Mouse (Mus musculus): ENCODE results near the gene H3f3a. TPM values are rescaled to one million over a fixed set of nuclear protein-coding genes. Genes with fewer than 3 reads are reported as not detected.

The H3f3a gene
- total and polyA plus RNA-seq, 3 experiments, result 571 to 1,420 (median 715) TPM

GRCm38 (mm10) chr1:180830588-180831346, 17.0 kb upstream of the H3f3a start (continued):
- TF ChIP-seq MAFK (IDR thresholded peaks at IDR 0.05; ENCODE audit: insufficient replicate concordance, low read length), result no peak

GRCm38 (mm10) chr1:180830175-180830574, 16.4 kb upstream of the H3f3a start:
- peak overlapping the region in 2 of 3 experiments; percentile 17 to 41 for H3K4me3 ChIP-seq (replicated peaks in 1 of 3; ENCODE audit: low read depth in 2 of 3, low read length in 2 of 3, poor library complexity in 1 of 3)
- no peak for TF ChIP-seq MYC (IDR thresholded peaks at IDR 0.05; ENCODE audit: low read depth, low read length)
- TF ChIP-seq CHD2 (IDR thresholded peaks at IDR 0.05; ENCODE audit: low read length), result no peak
- TF ChIP-seq SIN3A (IDR thresholded peaks at IDR 0.05; ENCODE audit: low read length), result no peak
- TF ChIP-seq KAT2A (IDR thresholded peaks at IDR 0.05; ENCODE audit: insufficient replicate concordance, low read length), result no peak
- no peak for TF ChIP-seq USF2 (conservative IDR thresholded peaks at IDR 0.05; ENCODE audit: low read depth, low read length)
- TF ChIP-seq TCF12 (IDR thresholded peaks at IDR 0.05; ENCODE audit: low read depth, low read length), result no peak
- TF ChIP-seq PAX5 (IDR thresholded peaks at IDR 0.05; ENCODE audit: low read length), result no peak
- peaks cover 14 to 26% of the 10 kb centered on the region in 2 experiments for H3K4me1 ChIP-seq (ENCODE audit: control insufficient read depth in 1 of 2, insufficient read depth in 2 of 2)
- H3K27ac ChIP-seq (ENCODE audit: insufficient read depth, low read depth), result no peak overlapping the region
- no peaks in the 10 kb centered on the region for H3K36me3 ChIP-seq (replicated peaks in 1 of 2; ENCODE audit: control insufficient read depth in 1 of 2, insufficient read depth in 1 of 2, low read length in 1 of 2)
- no peak for DNase-seq (ENCODE audit: extremely low read depth)
- peaks cover 7% of the 10 kb centered on the region for H3K9me3 ChIP-seq (replicated peaks; ENCODE audit: low read length)
- in situ Hi-C loops (cut with MboI; ENCODE audit: low pct_ligation_motif_present, low pct_unique_long_range_greater_than_20kb, low sequenced_read_pairs), result no loop called here
- no peak overlapping the region for H3K9ac ChIP-seq (ENCODE audit: insufficient read depth, low read depth)
- H3K4me2 ChIP-seq (ENCODE audit: insufficient read depth, low read depth, poor library complexity, severe bottlenecking), result no peak overlapping the region
- H3K27me3 ChIP-seq (replicated peaks), result no peaks in the 10 kb centered on the region
- H3K79me2 ChIP-seq (replicated peaks; ENCODE audit: control insufficient read depth, extremely low read depth, insufficient read depth, poor library complexity, severe bottlenecking), result no peaks in the 10 kb centered on the region
- dilution Hi-C loops (cut with MboI; ENCODE audit: extremely low pct_ligation_motif_present, extremely low pct_unique_long_range_greater_than_20kb, low sequenced_read_pairs), result no loop called here

- H3K4me1 ChIP-seq (ENCODE audit: control insufficient read depth in 1 of 2, insufficient read depth in 2 of 2), result peaks cover 14 to 30% of the 10 kb centered on the region in 2 experiments
- peaks cover 7% of the 10 kb centered on the region for H3K9me3 ChIP-seq (replicated peaks; ENCODE audit: low read length)
- in situ Hi-C loops (cut with MboI; ENCODE audit: low pct_ligation_motif_present, low pct_unique_long_range_greater_than_20kb, low sequenced_read_pairs), result no loop called here
- H3K36me3 ChIP-seq (replicated peaks in 1 of 2; ENCODE audit: control insufficient read depth in 1 of 2, insufficient read depth in 1 of 2, low read length in 1 of 2), result no peaks in the 10 kb centered on the region
- dilution Hi-C loops (cut with MboI; ENCODE audit: extremely low pct_ligation_motif_present, extremely low pct_unique_long_range_greater_than_20kb, low sequenced_read_pairs), result no loop called here
- peak; percentile 86 for DNase-seq (ENCODE audit: extremely low read depth)
- H3K27me3 ChIP-seq (replicated peaks), result no peaks in the 10 kb centered on the region
- H3K27ac ChIP-seq (ENCODE audit: insufficient read depth, low read depth), result no peak overlapping the region
- H3K4me2 ChIP-seq (ENCODE audit: insufficient read depth, low read depth, poor library complexity, severe bottlenecking), result peak overlapping the region; percentile 39; the same call in 1 of the 2 replicates
- no peaks in the 10 kb centered on the region for H3K79me2 ChIP-seq (replicated peaks; ENCODE audit: control insufficient read depth, extremely low read depth, insufficient read depth, poor library complexity, severe bottlenecking)
- no peak overlapping the region for H3K9ac ChIP-seq (ENCODE audit: insufficient read depth, low read depth)
- H3K4me3 ChIP-seq (replicated peaks in 1 of 3; ENCODE audit: low read depth in 2 of 3, low read length in 2 of 3, poor library complexity in 1 of 3), result peak overlapping the region in 1 of 3 experiments; percentile 41
- TF ChIP-seq ZC3H11A (IDR thresholded peaks at IDR 0.05; ENCODE audit: low read depth, low read length) (no peak), ZNF384 (IDR thresholded peaks at IDR 0.05; ENCODE audit: low read depth, low read length) (no peak), MYC (IDR thresholded peaks at IDR 0.05; ENCODE audit: low read depth, low read length) (no peak), POLR2AphosphoS2 (IDR thresholded peaks at IDR 0.05; ENCODE audit: low read depth, low read length) (no peak), ZKSCAN1 (IDR thresholded peaks at IDR 0.05; ENCODE audit: borderline replicate concordance, low read depth, low read length) (no peak), ELF1 (IDR thresholded peaks at IDR 0.05; ENCODE audit: low read depth, low read length) (peak; percentile 67), USF1 (IDR thresholded peaks at IDR 0.05; ENCODE audit: low read depth, low read length) (no peak), SIN3A (IDR thresholded peaks at IDR 0.05; ENCODE audit: low read length) (0 out of 2 replicates have a peak, but pooled peaks have one; percentile 42), HCFC1 (IDR thresholded peaks at IDR 0.05; ENCODE audit: low read depth, low read length) (peak; percentile 35; the same call in 1 of the 2 replicates), MEF2A (IDR thresholded peaks at IDR 0.05; ENCODE audit: borderline replicate concordance, low read depth, low read length) (peak; percentile 58; the same call in 1 of the 2 replicates), POLR2A (IDR thresholded peaks at IDR 0.05; ENCODE audit: low read depth, low read length) (peak; percentile 68), CHD2 (IDR thresholded peaks at IDR 0.05; ENCODE audit: low read length) (no peak), CHD1 (IDR thresholded peaks at IDR 0.05; ENCODE audit: low read depth, low read length) (no peak), RCOR1 (conservative IDR thresholded peaks at IDR 0.05; ENCODE audit: low read depth, low read length) (no peak), JUND (conservative IDR thresholded peaks at IDR 0.05; ENCODE audit: low read depth, low read length) (no peak), TBP (conservative IDR thresholded peaks at IDR 0.05; ENCODE audit: low read depth, low read length) (peak; percentile 73; the same call in 1 of the 2 replicates), NRF1 (IDR thresholded peaks at IDR 0.05; ENCODE audit: low read depth, low read length) (no peak), CTCF (conservative IDR thresholded peaks at IDR 0.05 in 1 of 2, IDR thresholded peaks at IDR 0.05 in 1 of 2; ENCODE audit: low read depth in 2 of 2, low read length in 2 of 2) (no peak), PAX5 (IDR thresholded peaks at IDR 0.05; ENCODE audit: low read length) (no peak), RAD21 (IDR thresholded peaks at IDR 0.05; ENCODE audit: low read depth, low read length) (no peak), USF2 (conservative IDR thresholded peaks at IDR 0.05; ENCODE audit: low read depth, low read length) (no peak), MAFK (IDR thresholded peaks at IDR 0.05; ENCODE audit: insufficient replicate concordance, low read length) (no peak), BHLHE40 (IDR thresholded peaks at IDR 0.05; ENCODE audit: low read depth, low read length) (peak; percentile 38; the same call in 1 of the 2 replicates), NELFE (IDR thresholded peaks at IDR 0.05; ENCODE audit: low read depth, low read length) (peak; percentile 54; the same call in 1 of the 2 replicates), UBTF (IDR thresholded peaks at IDR 0.05; ENCODE audit: low read depth, low read length) (no peak), MXI1 (IDR thresholded peaks at IDR 0.05; ENCODE audit: low read depth, low read length) (peak; percentile 48; the same call in 1 of the 2 replicates)
Observed at GRCm38 (mm10) chr1:180829775-180830174, 16.0 kb upstream of the H3f3a start.

All from CH12.LX (cell line).